Mouse (Mus musculus): ENCODE results near the gene Lrrk2.

GRCm38 (mm10) chr15:91693856-91694255, 20.9 kb downstream of the Lrrk2 start:
- TF ChIP-seq CTCF (IDR thresholded peaks at IDR 0.05; ENCODE audit: low read depth, low read length) (no peak), POLR2A (IDR thresholded peaks at IDR 0.05; ENCODE audit: extremely low read depth, insufficient read depth, low read length) (no peak)

Data from liver, adult 2 months (tissue).